Mouse (Mus musculus): Measurements from ENCODE around the gene Ap2a2.

- TF ChIP-seq CTCF (IDR thresholded peaks at IDR 0.05) (no peak), EP300 (IDR thresholded peaks at IDR 0.05) (no peak)
These were observed 37.7 kb upstream of the Ap2a2 start for GRCm38 (mm10) chr7:141524271-141524670.
